Mouse (Mus musculus) telencephalon, adult 2 months (tissue): ENCODE results near the gene Prkab2.
A peak's percentile ranks its signal among the peaks of the same experiment; 100 is the strongest.

Experiments
- DNase-seq: peaks from one replicate; pipeline ENCODE4 v3.0.0-alpha.2; 2011; ENCODE audit warnings: low read depth, low spot score

The Prkab2 gene

GRCm38 (mm10) chr3:97691443-97692017 lies 33.5 kb downstream of the Prkab2 start:
- peak; percentile 63 for DNase-seq

DNA sequence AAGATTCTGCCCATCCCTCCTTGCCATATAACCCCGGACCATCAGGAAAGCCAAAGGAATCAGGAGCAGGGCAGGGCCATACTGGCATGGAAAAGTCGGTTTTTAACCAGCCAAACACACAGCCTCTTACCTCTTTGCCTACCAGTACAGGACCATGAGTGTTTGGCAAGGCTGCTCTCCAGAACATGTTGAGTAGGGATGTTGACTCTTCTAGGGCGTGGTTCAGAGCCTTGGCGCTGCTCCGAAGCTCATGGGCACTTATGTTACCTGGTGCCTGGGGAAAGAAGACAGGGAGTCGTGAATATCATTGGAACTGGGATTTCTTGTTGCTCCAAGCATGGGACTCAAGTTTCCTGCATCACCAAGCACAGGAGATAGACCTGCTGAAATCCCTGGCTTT lies 35.8 kb downstream of the Prkab2 start:
- no peak for DNase-seq

DNA sequence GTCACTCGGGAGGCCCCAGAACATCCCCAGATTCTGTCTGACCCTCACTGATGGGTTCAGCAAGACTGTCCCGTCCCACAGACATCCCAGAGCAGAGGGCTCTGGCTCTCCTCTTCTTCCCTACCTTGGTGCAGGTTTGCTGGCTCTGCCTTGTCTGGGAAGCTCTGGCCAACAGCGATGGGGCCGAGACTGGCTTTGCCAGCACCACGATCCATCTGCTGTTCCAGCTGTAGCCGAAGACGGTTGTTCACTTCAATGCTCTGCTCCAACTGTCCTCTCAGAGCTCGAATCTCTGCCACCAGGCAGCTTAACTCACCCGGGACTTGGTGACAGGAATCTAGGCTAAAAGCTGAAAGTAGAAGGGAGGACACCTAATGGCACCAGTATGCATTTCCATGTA lies 38.9 kb downstream of the Prkab2 start:
- no peak for DNase-seq

- DNase-seq, result no peak
Observed at GRCm38 (mm10) chr3:97697291-97697690, 39.3 kb downstream of the Prkab2 start.

- DNase-seq, result no peak
Observed at GRCm38 (mm10) chr3:97699061-97699460, 41.1 kb downstream of the Prkab2 start.

- no peak for DNase-seq
Observed at GRCm38 (mm10) chr3:97701198-97701597, 43.2 kb downstream of the Prkab2 start.

- no peak for DNase-seq
Observed at GRCm38 (mm10) chr3:97702448-97703080, 44.6 kb downstream of the Prkab2 start.

DNA sequence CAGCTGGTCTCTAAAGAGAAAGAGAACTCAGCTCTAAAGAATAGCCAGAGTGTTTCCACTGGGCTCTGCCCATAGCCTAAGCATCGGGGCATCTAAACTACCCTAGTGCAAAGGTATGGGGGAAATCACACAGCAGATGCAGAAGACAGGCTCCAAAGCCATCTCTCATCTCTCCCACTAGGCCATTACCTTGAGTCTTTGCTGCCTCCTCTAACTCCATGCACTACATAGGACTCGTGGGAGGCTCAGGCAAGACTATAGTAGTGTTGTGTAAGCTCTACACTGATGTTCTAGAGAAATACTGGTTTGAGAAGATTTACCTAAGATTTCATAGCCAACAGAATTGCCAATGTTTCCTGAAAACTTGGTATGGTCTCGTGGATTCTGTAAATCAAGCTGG lies 47.5 kb downstream of the Prkab2 start:
- DNase-seq, result no peak

DNA sequence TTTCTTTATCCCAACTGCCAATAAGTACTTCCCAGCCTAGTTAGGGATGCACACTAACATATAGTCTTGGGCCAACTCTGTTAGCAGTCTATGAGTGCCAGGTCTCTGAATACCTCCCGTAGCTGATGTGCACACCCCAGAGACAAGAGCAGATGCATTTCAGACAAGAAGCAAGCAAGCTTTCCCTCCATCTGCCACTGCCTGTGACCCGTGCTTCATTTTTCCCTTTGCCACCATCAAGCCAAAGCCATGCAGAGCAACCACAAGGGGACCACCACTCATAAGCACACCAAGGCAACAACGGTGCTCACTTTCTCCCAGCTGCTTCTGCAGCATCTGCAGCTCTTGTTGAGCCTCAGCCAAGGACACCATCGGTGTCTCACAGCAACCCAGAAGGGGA lies 48.6 kb downstream of the Prkab2 start:
- no peak for DNase-seq

- no peak for DNase-seq
Observed at GRCm38 (mm10) chr3:97710134-97710533, 52.1 kb downstream of the Prkab2 start.

DNA sequence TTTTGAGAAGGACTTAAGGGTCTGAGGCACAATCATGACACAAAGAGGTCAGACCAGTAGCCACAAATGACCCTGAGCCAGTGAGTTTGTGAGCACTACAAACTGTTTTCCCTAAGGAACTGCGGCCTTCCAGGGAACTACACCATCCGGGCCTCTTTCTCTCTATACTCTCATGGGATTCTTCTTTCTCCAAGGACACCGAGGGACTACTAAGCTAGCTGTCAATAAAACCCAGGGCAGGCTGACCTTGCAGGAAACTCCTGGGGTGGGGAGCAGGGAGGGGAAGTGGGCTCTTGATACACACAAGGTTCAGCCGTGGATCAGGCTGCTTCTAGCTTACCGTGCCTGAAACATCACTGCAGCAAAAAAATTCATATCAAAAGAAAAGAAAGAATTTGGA lies 52.9 kb downstream of the Prkab2 start:
- no peak for DNase-seq

GRCm38 (mm10) chr3:97715922-97716321 lies 57.9 kb downstream of the Prkab2 start:
- DNase-seq, result no peak

- DNase-seq, result no peak
Observed at GRCm38 (mm10) chr3:97719116-97719515, 61.1 kb downstream of the Prkab2 start.
